Mouse (Mus musculus) kidney, adult 18-20 months (tissue): ENCODE data around the gene Kcnj9.

Source experiments
- DNase-seq: peaks from one replicate; pipeline ENCODE4 v3.0.0; 2021

Gene Kcnj9

DNA sequence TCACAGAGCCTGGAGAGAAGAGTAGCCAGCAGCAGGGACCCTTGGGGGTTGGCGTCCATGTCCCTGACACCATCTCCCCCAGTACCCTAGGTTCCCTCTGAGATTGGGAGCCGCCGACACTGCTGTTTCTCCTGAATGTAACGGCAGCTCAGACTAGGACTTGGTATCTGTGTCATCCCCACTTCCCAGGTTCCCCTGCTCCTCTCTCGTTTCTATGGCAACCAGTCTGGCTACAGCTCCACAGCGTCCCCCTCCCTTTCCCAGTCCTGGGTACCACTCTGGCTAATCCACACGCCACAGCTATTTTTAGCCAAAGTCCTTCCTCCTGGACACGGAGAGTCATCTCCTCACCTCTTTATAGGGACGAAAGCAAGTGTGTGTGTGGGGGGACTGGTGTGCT, at the start of gene Kcnj9:
Gene Kcnj9 (minus strand): TSS at position 188 of the 400 bp plus-strand sequence.
- DNase-seq: no peak

DNA sequence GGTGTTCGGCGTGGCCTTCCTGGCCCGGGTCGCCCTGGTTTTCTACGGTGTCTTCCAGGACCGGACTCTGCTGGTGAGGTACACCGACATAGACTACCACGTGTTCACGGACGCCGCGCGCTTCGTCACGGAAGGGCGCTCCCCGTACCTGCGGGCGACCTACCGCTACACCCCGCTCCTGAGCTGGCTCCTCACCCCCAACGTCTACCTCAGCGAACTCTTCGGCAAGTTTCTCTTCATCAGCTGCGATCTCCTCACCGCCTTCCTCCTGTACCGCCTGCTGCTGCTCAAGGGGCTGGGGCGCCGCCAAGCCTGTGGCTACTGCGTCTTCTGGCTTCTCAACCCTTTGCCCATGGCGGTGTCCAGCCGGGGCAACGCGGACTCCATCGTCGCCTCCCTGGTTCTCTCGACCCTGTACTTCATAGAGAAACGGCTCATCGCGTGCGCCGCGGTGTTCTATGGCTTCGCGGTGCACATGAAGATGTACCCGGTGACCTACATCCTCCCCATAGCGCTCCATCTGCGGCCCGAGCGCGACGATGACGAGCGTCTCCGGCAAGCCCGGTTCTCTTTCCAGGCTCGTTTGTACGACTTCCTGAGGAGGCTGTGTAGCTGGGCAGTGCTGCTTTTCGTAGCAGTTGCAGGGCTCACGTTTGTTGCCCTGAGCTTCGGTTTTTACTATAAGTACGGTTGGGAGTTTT, 47.8 kb upstream of the Kcnj9 start:
- no peak for DNase-seq

DNA sequence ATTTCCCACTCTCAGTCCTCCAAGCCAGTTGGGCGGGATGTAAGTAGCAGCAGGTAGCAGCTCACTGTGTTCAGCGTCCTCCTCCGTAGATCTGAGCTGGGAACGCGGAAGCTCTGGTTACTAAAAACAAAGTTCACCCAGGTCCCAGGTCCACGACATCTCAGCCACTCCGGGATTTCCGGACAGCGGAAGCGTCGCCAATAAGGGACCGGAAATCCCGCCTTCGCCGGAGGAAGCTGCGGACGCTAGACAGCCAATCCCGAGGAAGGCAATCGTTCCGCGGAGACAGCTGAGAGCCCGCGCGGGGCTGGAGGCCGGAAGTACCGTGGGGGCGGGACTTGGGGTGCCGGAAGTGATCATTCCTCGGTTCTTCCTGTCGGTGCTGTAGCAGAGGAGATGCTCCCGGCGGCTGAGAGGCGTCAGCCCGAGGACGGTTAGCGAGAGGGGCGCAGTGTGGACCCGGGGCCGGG, 47.1 kb upstream of the Kcnj9 start, which contains the start of gene Pigm:
Gene Pigm (plus strand): TSS at position 349 of the 470 bp plus-strand sequence.
- DNase-seq: peak; percentile 96

DNA sequence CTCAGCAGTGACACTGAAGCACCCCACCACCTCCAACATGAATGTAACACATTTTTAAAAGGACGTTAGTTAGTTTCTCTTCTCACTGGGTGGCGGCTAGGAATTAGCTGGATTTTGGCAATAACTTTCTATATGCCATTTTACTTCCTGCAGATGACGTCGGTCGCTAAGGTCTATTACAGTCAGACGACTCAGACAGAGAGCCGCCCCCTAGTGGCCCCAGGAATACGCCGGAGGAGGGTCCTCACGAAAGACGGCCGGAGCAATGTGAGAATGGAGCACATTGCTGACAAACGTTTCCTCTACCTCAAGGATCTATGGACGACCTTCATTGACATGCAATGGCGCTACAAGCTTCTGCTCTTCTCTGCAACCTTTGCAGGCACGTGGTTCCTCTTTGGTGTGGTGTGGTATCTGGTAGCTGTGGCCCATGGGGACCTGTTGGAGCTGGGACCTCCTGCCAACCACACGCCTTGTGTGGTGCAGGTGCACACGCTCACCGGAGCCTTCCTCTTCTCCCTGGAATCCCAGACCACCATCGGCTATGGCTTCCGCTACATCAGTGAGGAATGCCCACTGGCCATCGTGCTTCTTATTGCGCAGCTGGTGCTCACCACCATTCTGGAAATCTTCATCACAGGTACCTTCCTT, 39.8 kb upstream of the Kcnj9 start:
- DNase-seq: peak; percentile 35

DNA sequence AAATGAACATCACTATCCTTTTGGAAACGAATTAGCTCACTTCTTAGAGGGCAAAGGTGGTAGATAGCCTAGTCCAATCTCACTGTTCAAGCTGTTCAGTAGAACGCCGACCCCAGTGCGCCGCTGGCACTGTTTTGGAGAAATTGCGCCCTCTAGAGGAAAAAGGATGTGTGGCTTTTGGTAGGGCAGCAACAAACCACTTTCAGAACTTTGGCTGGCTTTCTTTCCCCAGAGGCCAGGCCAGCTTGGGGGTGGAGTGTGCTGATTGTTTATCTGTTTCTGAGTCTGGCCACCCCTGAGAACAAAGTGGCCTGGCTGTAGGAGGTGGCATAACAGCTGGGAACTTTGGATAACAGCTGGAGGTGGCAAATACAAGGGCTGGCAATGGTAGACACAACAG, 35.6 kb upstream of the Kcnj9 start:
- DNase-seq: peak; percentile 52

DNA sequence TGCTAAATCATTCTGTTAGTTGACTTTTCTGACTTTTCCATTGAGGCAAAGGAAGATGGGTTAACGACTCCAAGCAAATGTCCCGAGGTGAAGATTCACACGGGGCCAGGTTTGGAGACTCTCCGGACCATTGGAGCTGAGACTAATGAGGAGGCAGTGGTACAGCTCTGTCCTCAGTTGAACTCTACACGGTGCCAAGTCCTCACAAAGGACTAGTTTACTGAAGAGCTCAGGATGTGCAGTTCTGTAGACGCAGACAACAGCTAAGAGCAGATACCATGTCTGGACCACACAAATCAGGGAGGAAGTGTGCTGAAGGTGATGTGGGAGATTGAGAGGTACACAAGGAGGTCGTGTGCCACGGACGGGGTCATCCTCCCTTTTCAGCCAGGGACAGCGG, 29.2 kb upstream of the Kcnj9 start:
- no peak for DNase-seq

DNA sequence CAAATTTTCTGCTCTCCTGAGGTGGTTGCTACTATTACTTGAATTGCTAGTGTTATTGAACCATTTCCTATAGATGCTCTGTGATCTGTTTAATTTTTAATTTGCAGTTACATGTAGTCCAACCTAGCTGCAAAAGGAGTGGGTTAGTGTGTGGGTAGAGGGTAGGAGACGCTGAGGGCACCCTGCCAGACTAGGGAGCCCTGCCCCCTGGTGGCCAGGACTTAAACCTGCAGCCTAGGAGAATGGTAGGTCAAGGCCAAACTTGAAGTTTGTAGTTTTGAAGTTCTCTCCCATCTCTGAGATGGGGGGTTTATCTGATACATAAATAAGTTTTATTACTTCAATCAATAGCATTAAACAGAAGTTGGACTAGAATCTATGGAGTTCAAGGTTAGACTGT, 28.4 kb upstream of the Kcnj9 start:
- DNase-seq: peak; percentile 68

DNA sequence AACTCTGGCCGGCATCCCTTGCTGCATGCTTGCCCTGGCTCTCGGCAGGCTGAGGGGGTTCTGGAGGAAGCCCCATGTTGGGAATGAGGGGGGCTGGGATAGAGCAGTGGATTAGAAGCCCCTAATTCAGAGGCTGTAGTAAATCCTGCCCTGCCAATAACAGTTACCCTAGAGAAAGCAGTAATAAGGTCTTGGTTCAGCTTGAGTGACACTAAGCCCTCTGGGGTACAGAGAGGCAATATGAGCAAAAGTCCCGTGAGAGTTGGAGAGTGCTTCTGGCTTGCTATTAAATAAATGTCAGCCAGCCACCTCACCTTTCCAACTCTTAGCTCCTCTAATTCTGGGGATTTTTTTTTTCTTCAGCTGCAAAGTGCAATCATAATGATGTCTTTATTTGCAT, 26.2 kb upstream of the Kcnj9 start:
- no peak for DNase-seq

DNA sequence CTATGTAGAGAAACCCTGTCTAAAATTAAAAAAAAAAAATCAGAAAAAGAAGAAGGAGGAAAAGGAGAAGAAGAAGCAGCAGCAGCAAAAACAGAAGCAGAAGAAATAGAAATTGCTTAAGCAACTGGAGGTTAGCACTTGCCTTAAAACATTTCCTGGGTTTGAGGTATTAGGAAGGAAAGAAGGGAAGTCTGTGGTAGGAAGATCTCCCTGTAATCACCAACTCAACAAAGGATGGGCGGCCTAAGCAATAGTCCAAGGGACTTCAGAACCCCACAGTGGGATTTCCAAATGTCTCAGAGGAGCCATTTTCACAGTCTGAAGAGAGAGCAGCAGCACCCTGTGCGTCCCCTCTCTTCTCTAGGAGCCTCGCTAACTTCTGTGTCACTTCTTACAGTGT, 23.3 kb upstream of the Kcnj9 start:
- no peak for DNase-seq

DNA sequence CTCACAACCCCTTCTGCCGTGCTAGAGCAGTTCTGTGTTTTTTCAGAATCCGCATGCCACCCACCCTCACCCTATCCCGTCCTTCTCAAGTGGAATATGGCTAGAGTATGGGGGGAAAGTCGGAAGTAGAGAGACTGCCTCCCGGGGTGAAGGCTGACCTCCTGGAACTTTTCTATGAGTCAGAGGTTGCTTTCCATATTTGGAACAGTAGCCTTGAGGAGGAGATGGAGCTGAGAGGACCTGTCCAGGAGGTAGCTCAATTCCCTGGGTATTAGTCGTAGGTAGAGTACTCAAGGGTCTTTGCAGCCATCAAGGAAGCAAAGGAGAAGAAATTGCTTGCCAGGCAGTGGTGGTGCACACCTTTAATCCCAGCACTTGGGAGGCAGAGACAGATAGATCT, 22.9 kb upstream of the Kcnj9 start:
- DNase-seq: no peak

DNA sequence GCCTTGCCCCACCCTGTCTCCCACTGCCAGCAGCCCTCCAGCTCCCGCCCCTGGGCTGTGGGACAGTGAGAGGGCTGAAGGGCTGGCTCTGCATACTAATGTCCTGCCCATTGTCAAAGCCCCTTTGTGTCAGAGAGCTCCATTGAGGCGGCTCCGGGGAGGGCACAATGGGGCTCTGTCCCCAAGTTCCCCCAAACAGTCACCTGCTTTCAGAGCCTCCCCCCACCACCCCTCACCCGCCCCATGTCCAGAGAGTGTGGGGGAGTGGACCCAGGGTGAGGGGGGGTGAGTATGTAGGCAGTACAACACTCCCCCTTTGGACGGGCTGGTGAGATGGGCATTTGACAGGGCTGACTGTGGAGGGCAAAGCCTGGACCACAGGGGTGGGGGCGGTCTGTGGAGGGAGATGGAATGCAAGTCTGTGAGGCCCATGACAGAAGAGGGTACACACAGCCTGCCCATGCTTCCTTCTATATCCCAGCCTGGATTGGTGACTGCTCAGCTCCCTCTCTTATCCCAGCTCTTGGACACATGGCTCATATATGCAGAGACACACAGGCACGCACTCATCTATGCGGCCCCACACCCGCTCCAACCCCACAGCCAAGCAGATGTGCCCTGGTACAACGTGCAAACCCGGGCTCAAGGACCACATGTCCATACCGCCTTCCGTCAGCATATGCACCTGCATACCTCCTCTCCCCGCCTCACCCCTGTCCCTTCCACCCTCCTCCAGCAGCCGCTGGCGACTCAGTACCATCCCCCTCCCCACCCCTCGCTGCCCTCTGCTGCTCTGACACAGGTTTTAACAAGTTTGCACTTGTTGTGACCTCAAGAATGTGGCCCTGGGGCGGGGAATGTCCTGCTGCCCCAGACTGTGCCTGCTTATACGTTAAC, 21.0 kb upstream of the Kcnj9 start:
- peak; percentile 84 for DNase-seq

DNA sequence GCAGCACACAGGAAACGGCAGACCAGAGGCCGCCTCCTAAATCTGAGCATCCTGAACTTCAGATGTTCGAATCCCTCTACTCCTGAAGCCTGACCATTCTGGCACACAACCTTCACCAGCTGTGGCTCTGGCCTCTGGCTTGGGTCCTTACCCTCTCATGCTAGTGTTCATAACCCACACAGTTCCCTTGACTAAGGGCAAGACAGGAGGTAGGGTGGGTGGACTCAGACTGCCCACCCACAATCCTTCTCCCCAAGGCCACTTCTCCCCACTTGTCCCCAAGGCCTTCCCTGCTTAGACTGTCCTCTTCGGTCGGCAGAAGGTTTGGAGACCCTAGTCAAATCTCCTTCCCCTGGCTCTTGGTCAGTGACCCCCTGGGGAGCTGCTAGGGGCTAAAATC, 20.4 kb upstream of the Kcnj9 start:
- DNase-seq: no peak

DNA sequence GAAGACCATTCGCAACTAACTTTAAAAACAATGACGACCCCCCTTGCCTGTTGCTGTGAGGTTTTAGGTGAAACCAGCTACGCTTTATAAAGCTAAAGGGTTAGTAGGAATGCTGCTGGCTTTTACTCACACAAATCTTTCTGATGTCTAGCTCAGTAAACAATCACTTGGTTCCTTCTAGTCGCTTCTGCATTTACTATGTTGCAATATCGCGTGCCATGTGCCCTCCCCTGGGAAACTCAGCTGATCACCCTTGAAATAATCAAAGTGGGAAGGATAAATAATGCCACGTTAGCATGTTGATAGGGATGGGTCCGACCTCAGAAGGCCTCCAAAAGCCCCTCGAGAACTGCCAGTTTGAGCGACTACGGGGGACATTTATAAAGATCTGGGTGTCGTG, 18.3 kb upstream of the Kcnj9 start:
- no peak for DNase-seq

DNA sequence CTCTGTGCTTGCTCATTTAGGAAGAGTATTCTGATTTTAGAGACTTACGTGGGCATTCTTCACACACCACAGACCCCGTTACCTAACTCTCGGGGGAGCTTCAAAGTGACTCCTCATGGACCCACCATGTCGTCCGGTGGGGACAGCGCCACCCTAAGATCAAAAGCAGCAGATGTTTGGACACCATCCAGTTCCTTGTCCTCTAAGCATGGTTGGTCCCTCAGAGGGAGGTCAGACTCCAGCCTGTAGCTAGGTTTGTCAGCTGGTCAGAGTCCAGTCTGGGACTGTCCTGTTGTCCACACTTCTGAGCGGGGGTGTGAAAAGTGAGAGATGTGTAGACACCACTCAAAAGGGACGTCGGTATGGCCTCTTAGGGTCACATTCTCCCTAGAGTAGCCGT, 17.6 kb upstream of the Kcnj9 start:
- peak; percentile 42 for DNase-seq

DNA sequence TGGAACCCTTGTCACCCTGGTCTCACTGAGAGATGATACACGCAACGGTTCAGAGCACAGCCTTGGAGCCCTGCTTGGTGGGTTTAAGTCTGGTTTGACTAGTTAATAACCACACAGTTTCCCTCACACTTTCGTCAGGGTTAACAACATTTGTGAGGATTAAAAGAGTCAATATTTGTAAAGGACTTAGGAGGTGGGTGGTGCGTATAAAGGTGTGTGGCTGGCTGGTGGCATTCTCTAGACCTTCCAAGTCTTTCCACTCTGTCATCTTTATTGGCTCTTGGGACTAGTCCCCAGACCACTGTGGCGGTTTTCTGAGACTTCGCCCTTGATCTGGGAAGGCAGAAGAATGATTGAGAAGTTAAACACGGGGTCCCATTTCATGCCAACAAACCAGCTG, 15.7 kb upstream of the Kcnj9 start:
- no peak for DNase-seq

DNA sequence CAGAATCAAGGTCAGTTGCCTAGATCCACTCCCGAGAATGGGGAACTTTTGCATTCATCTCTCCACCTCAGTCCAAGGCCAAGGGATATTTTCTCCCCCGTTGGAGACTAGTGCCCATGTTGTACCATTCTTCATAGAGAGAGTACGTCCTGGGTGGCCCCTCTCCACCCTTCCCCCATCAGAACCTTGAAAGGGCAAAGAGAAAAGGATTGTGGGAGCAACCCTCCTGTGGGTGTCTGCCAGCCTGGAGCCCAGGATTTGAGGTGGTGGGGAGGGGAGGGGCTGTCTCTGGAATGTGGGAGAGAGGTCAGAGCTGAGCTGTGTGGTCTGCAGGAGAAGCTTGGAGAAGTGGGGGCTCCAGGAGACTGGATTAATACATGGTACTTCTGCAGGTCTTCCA, 14.8 kb upstream of the Kcnj9 start:
- DNase-seq: peak; percentile 25

DNA sequence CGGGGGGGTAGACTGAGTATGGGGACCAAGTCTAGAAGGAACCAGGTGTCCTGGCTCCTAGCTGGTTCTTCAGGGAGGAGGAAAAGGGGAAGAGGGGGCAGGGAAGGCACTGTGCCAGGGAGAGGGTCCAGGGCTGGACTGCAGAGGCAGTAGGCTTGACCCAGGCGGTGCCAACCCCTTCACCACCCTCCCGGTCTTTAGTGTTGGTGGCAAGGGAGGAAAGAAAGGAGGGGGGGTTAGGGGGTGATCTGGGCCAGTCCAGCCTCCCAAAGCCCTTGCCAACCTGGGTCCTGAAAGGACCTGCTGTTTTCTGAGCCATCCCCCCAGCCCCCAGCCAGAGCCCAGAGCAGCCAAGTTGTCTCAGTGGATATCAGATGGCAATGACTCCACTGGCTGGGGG, 13.6 kb upstream of the Kcnj9 start:
- peak; percentile 25 for DNase-seq

DNA sequence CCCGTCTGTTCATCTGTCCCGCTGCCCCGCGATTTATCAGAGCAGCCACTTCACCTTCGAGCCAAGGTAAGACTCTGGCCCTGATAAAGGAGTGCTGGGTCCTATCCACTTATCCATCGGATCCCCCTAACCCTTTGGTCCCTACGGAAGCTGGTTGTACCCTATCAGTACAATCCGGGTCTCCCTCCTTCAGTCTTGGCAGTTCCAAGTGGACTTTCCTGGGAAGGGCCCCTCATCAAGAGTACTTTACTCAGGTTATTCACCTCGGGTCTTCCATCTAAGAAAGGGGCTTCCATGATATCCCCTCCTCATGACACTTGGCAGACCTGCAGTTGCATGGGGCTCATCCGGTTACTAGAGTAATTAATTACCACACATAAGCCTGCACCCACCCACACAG, 12.3 kb upstream of the Kcnj9 start:
- DNase-seq: no peak

DNA sequence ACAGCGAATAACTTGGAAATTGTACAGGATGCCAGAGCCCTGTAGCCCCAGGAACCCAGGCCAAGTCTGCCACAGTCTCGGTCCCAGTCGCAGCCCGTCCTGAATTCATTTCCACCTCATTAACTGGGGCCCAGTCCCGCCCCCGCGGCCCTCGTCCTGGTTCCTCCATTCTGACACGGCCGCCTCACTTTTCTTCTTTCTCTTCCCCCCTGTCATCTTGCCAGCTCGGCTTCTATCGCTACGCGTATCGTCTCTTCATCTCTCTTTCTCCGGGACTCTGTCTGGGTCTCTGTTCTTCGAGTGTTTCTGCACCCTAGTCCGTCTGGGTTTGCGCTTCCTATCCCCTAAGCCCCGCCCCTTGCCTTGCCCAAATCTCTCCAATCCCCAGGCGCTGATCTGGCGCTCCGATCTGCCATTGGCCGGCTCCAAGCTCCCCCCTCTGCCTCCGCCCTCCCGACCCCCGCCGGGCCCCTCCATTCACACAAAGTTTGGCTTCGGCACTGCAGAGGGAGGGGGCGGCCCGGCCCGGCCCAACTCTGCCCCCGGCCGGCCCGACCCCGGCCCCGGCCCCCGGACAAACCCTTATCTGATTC, 11.7 kb upstream of the Kcnj9 start, which contains the start of gene Kcnj10:
Gene Kcnj10 (plus strand): TSS at position 482 of the 593 bp plus-strand sequence.
- DNase-seq: peak; percentile 79

DNA sequence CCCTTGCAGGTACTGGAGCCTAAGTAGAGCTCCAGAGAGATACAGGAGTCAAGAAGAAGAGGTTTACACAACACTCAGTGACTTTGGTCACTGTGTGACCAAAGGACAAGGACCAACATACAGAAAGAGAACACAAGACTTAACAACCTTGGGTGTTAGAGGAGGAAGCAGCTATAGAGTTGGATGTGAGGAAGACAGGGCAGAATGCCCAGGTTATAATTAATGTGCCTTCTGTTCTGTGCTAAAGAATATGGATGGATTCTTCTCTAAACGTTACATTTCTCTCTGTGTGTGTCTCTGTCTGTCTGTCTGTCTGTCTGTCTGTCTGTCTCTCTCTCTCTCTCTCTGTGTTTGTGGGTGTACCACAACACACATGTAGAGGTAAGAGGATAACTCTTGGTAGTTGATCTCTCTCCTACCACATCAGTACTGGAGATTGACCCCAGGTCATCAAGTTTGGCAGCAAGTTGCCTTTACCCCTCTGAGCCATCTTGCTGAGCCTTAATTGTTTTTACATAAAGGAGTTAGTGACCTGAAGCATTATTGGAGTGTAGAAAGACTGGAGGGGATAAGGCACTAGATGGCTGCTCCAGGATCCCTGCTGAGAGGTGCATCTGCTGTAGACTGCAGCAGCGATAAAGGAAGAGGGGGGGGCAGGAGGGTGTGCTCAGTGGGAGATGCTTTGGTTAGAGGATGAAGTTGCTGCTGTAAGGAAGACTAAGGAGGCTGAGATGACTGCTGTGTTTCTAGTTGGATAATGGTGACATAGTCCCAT, 8.5 kb upstream of the Kcnj9 start:
- DNase-seq: no peak

DNA sequence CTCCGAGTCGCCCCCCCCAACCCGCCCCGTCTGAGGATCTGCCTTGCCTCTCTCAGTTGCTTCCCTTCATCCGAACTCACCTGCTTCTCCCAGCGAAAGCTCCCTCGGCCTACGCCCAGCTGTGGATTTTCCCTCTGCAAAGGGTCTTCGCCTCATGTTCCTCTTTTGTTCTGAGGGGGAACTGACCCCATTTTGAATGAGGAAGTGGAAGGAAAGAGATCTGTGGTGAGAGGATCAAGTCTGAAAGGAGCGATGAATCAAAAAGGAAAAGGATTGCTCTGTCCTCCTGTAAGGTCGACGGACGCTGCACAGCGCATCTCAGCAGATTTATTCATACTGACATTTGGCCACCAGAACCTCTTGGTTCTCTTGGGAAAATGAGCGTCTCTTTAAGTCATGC, 6.7 kb upstream of the Kcnj9 start:
- no peak for DNase-seq

DNA sequence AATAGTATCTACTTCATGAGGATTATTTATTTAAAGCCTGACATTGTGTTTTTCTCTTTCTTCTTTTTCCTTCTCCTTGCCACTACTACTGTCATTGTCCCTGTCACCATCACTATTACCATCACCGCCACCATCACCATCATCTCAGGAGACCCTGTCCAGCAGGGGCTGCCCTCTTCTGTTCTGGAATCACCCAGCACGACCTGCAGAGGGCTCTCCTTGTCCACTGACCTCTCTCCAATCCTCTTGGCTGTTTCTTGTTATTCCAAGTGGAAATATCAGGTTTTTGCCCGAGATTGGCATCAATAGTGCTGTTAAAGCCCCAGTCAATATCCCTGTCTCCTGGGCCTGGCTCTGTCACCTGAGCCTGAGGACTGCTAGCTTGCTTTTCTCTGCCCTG, 4.4 kb upstream of the Kcnj9 start:
- peak; percentile 28 for DNase-seq
